Mouse (Mus musculus): ENCODE measurements around the gene Rnf130.
A peak's percentile ranks its signal among the peaks of the same experiment; 100 is the strongest.

Rnf130 gene

GRCm38 (mm10) chr11:50024833-50025720, at the start of gene Rnf130:
Gene Rnf130, plus strand, starts transcription at chr11:50025346.
- peak; percentile 95 to 98 for DNase-seq

- no peak for DNase-seq
Observed at GRCm38 (mm10) chr11:49977963-49978568, 47.1 kb upstream of the Rnf130 start.

GRCm38 (mm10) chr11:49978935-49979334, 46.2 kb upstream of the Rnf130 start:
- no peak for DNase-seq

- no peak for DNase-seq
Observed at GRCm38 (mm10) chr11:49980681-49981235, 44.4 kb upstream of the Rnf130 start.

GRCm38 (mm10) chr11:49981321-49981963, 43.7 kb upstream of the Rnf130 start:
- DNase-seq: no peak

- no peak for DNase-seq
Observed at GRCm38 (mm10) chr11:49982094-49982493, 43.1 kb upstream of the Rnf130 start.

GRCm38 (mm10) chr11:49982881-49983280, 42.3 kb upstream of the Rnf130 start:
- no peak for DNase-seq

GRCm38 (mm10) chr11:49983875-49984552, 41.1 kb upstream of the Rnf130 start:
- DNase-seq: no peak

- no peak for DNase-seq
Observed at GRCm38 (mm10) chr11:49985009-49985408, 40.1 kb upstream of the Rnf130 start.

GRCm38 (mm10) chr11:49986277-49987036, 38.7 kb upstream of the Rnf130 start:
- DNase-seq: peak; percentile 78 to 83

- no peak for DNase-seq
Observed at GRCm38 (mm10) chr11:49994536-49994935, 30.6 kb upstream of the Rnf130 start.

- DNase-seq: no peak
Observed at GRCm38 (mm10) chr11:49996398-49996797, 28.7 kb upstream of the Rnf130 start.

- DNase-seq: peak; percentile 81 to 86
Observed at GRCm38 (mm10) chr11:49997321-49997720, 27.8 kb upstream of the Rnf130 start.

GRCm38 (mm10) chr11:50002853-50003252, 22.3 kb upstream of the Rnf130 start:
- DNase-seq: no peak

GRCm38 (mm10) chr11:50007776-50008175, 17.4 kb upstream of the Rnf130 start:
- no peak for DNase-seq

GRCm38 (mm10) chr11:50008231-50008630, 16.9 kb upstream of the Rnf130 start:
- no peak for DNase-seq

- DNase-seq: no peak
Observed at GRCm38 (mm10) chr11:50013016-50013415, 12.1 kb upstream of the Rnf130 start.

- DNase-seq: no peak
Observed at GRCm38 (mm10) chr11:50016503-50016902, 8.6 kb upstream of the Rnf130 start.

GRCm38 (mm10) chr11:50017511-50017910, 7.6 kb upstream of the Rnf130 start:
- no peak for DNase-seq

GRCm38 (mm10) chr11:50018848-50019247, 6.3 kb upstream of the Rnf130 start:
- DNase-seq: no peak

- DNase-seq: peak; percentile 41 to 44
Observed at GRCm38 (mm10) chr11:50022085-50022484, 3.1 kb upstream of the Rnf130 start.

GRCm38 (mm10) chr11:50024445-50024832, 707 bp upstream of the Rnf130 start:
- DNase-seq: no peak

Measured in kidney, postnatal 25 days (tissue).